Mouse (Mus musculus): ENCODE measurements around the gene Sdcbp2.

DNA sequence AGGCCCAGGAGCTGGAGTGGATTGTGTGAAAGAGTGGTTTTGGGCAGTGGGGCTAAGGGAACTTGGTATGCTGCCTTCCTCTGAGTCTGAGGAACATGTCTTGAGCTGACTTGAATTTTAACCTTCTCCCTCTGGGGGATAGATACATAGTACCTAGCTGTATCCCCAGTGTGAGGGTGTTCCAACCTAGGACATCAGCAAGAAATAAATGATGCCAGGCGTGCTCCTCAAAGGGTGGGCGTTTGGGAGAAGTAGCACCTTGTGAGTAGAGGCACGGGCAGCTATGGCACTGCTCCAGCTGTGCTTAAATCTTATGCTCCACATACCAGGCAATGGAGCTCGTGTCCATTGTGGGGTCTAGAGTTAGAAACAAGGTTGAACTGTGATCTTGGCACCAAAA lies 25.9 kb upstream of the Sdcbp2 start:
- TF ChIP-seq CTCF (conservative IDR thresholded peaks at IDR 0.05; ENCODE audit: insufficient read depth, insufficient read length, low read depth, low read length): no peak
- TF ChIP-seq POLR2A (IDR thresholded peaks at IDR 0.05; ENCODE audit: low read depth, low read length): no peak
